Mouse (Mus musculus) ES-Bruce4 (cell line): ENCODE measurements at regions not wholly inside any gene's neighbourhood (a gene's known extent, or its start where the extent isn't known, plus 50 kb on each side); places are given as distances from the start of the nearest gene placed in this dataset.

Experiments used
- H3K27ac ChIP-seq: 2 replicates; pipeline ENCODE4 v1.5.1; 2012; ENCODE audit warnings: low read length, inconsistent platforms; ENCODE audit not compliant: insufficient read depth
- H3K27me3 ChIP-seq: 2 replicates; pipeline ENCODE4 v1.6.1; 2012; ENCODE audit warnings: mild to moderate bottlenecking, low read length, inconsistent platforms; ENCODE audit not compliant: control insufficient read depth, poor library complexity, insufficient read depth, severe bottlenecking
- H3K36me3 ChIP-seq: 2 replicates; pipeline ENCODE4 v1.6.1; 2012; ENCODE audit warnings: inconsistent platforms, mild to moderate bottlenecking, low read length, moderate library complexity; ENCODE audit not compliant: control insufficient read depth, poor library complexity, insufficient read depth, severe bottlenecking
- H3K4me1 ChIP-seq: one replicate; pipeline ENCODE4 v1.8.1; 2011; ENCODE audit warnings: low read length; ENCODE audit not compliant: control insufficient read depth, insufficient read depth
- H3K4me3 ChIP-seq: 2 replicates; pipeline ENCODE4 v1.5.1; 2011; ENCODE audit warnings: low read depth, mild to moderate bottlenecking, low read length
- H3K9ac ChIP-seq: 2 replicates; pipeline ENCODE4 v1.6.1; 2012; ENCODE audit warnings: low read depth, mild to moderate bottlenecking, inconsistent platforms; ENCODE audit not compliant: poor library complexity, severe bottlenecking
- H3K9me3 ChIP-seq: replicated peaks from 2 replicates; pipeline ENCODE4 v1.6.1; 2012; ENCODE audit warnings: mild to moderate bottlenecking, low read length, inconsistent platforms; ENCODE audit not compliant: control insufficient read depth, poor library complexity, insufficient read depth, severe bottlenecking
- CTCF ChIP-seq: IDR thresholded peaks from one replicate; pipeline ENCODE4 v1.8.1; 2011; ENCODE audit warnings: low read depth, low read length
- EP300 ChIP-seq: IDR thresholded peaks from 2 replicates; pipeline ENCODE4 v1.6.1; 2011; ENCODE audit warnings: low read depth, low read length; ENCODE audit not compliant: insufficient read depth
- POLR2A ChIP-seq: IDR thresholded peaks from one replicate; pipeline ENCODE4 v1.8.1; 2011; ENCODE audit warnings: low read length; ENCODE audit not compliant: insufficient read depth

- no peaks in the 10 kb centered on the region for H3K36me3 ChIP-seq
- no peaks in the 10 kb centered on the region for H3K4me1 ChIP-seq
- H3K27me3 ChIP-seq: no peaks in the 10 kb centered on the region
- no peaks in the 10 kb centered on the region for H3K9me3 ChIP-seq
- H3K9ac ChIP-seq: no peak overlapping the region
- H3K4me3 ChIP-seq: no peak overlapping the region
- H3K27ac ChIP-seq: no peak overlapping the region
- no peak for TF ChIP-seq CTCF
- no peak for TF ChIP-seq POLR2A
- TF ChIP-seq EP300: no peak
These were observed 55.2 kb upstream of the Gm26897 start for GRCm38 (mm10) chr5:111678496-111678895.

GRCm38 (mm10) chr5:111681362-111682028, 52.2 kb upstream of the Gm26897 start:
- Histone ChIP-seq H3K9ac (no peak overlapping the region), H3K9me3 (no peaks in the 10 kb centered on the region), H3K4me3 (no peak overlapping the region), H3K27ac (no peak overlapping the region), H3K27me3 (no peaks in the 10 kb centered on the region), H3K36me3 (no peaks in the 10 kb centered on the region), H3K4me1 (no peaks in the 10 kb centered on the region)
- no peak for TF ChIP-seq CTCF
- TF ChIP-seq EP300: no peak
- TF ChIP-seq POLR2A: no peak

- Histone ChIP-seq H3K27me3 (no peaks in the 10 kb centered on the region), H3K36me3 (no peaks in the 10 kb centered on the region), H3K27ac (no peak overlapping the region), H3K9ac (no peak overlapping the region), H3K4me3 (no peak overlapping the region), H3K4me1 (no peaks in the 10 kb centered on the region), H3K9me3 (no peaks in the 10 kb centered on the region)
- TF ChIP-seq EP300: no peak
- peak; percentile 72 for TF ChIP-seq CTCF
These were observed 50.8 kb upstream of the Gm26897 start for GRCm38 (mm10) chr5:111682899-111683298.
